ENCODE assay signal across 18 mouse cellular contexts in the genomic region with DNA sequence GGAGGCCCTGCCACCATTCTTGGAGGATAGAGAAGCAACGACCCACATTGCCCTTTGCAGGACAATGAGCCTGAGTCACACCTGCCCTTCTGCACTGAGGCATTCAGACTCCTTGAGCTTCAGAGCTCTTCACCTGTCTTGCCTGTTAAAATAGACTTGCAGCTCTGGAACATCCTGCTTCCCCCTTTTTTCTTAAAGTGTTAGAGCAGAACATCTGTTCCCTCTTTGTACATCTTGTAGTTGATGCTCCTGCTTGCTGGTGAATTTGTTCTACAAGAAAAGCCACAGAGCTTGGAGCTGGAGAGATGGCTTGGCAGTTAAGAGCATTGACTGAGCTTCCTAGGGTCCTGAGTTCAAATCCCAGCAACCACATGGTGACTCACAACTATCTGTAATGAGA. TPM values are rescaled to one million over a fixed set of nuclear protein-coding genes. Genes with fewer than 3 reads are reported as not detected.
DNase-seq lines count a peak whose midpoint lies in the region; ATAC-seq and TF ChIP-seq lines count a peak whose summit lies in the region.
"Had no signal": no experiment of that assay in that cellular context is flagged by ENCODE, and none has a peak within 500 bp of the region (broad histone marks: within the 10 kb centered on the region; RNA-seq: fewer than 3 reads in every experiment).

No protein-coding gene starts in this region.

- H3K9ac ChIP-seq in liver, embryonic 11.5 days (ENCODE audit: low read depth, low read length) = no peak overlapping the region
- no peak overlapping the region for H3K9ac ChIP-seq in liver, postnatal 0 days (replicated peaks)
- H3K9ac ChIP-seq: embryonic facial prominence, embryonic 12.5 days; forebrain, embryonic 12.5 days; forebrain, postnatal 0 days; heart, embryonic 12.5 days; hindbrain, embryonic 15.5 days had no signal

- H3K27me3 ChIP-seq in liver, embryonic 11.5 days (replicated peaks; ENCODE audit: control insufficient read depth, insufficient read depth, low read length) = no peaks in the 10 kb centered on the region
- no peaks in the 10 kb centered on the region for H3K27me3 ChIP-seq in liver, postnatal 0 days (ENCODE audit: insufficient read depth, low read length)
- H3K27me3 ChIP-seq: embryonic facial prominence, embryonic 12.5 days; forebrain, embryonic 12.5 days; heart, embryonic 12.5 days; hindbrain, embryonic 15.5 days had no signal

- H3K27ac ChIP-seq in liver, embryonic 11.5 days (ENCODE audit: low read depth, low read length) = 0 out of 2 replicates have a peak overlapping the region, but pooled peaks have one; percentile 13
- H3K27ac ChIP-seq in liver, postnatal 0 days (ENCODE audit: low read depth) = no peak overlapping the region
- H3K27ac ChIP-seq: embryonic facial prominence, embryonic 12.5 days; forebrain, embryonic 12.5 days; heart, adult 2 months; hindbrain, embryonic 15.5 days had no signal

- H3K36me3 ChIP-seq in liver, embryonic 11.5 days (ENCODE audit: control insufficient read depth, insufficient read depth, low read length) = peaks cover 16% of the 10 kb centered on the region
- peaks cover 12% of the 10 kb centered on the region for H3K36me3 ChIP-seq in liver, postnatal 0 days (replicated peaks; ENCODE audit: insufficient read depth, low read length)

- no peak for DNase-seq in frontal cortex, postnatal 10 days (ENCODE audit: low spot score in 2 of 2)
- DNase-seq in liver, embryonic 11.5 days (ENCODE audit: low spot score) = no peak
- DNase-seq in liver, postnatal 0 days = no peak
- DNase-seq in brain, adult 2 months (ENCODE audit: low read depth, low spot score) = peak; percentile 61
- peak; percentile 49 for DNase-seq in telencephalon, adult 2 months (ENCODE audit: low read depth, low spot score)
- DNase-seq in right cerebral cortex, postnatal 14 days = no peak
- DNase-seq: adrenal gland, postnatal 10 days; cerebellum, adult 11-12 months; cerebellum, adult 9-10 months; cerebellum, postnatal 25 days; forebrain, postnatal 0 days; gastrocnemius, postnatal 10 days; heart, adult 2 months had no signal

- 74% methylated on average over 1 of the region's 1 CpGs for WGBS in liver, embryonic 11.5 days
- 81% methylated on average over 1 of the region's 1 CpGs for WGBS in liver, postnatal 0 days (ENCODE audit: insufficient replicate concordance)

- TF ChIP-seq CTCF in liver, postnatal 0 days (IDR thresholded peaks at IDR 0.05; ENCODE audit: low read depth) = no peak

- H3K4me1 ChIP-seq in liver, embryonic 11.5 days (replicated peaks; ENCODE audit: control insufficient read depth, insufficient read depth, low read length) = peaks cover 6% of the 10 kb centered on the region
- H3K4me1 ChIP-seq in liver, postnatal 0 days (ENCODE audit: insufficient read depth) = no peaks in the 10 kb centered on the region
- H3K4me1 ChIP-seq: embryonic facial prominence, embryonic 12.5 days; forebrain, embryonic 12.5 days; hindbrain, embryonic 15.5 days had no signal

- TF ChIP-seq EP300 in liver, postnatal 0 days (IDR thresholded peaks at IDR 0.05; ENCODE audit: low read depth) = no peak

- no peaks in the 10 kb centered on the region for H3K9me3 ChIP-seq in liver, embryonic 11.5 days (ENCODE audit: control insufficient read depth, low read length)
- H3K9me3 ChIP-seq in liver, postnatal 0 days (ENCODE audit: low read length) = no peaks in the 10 kb centered on the region
- H3K9me3 ChIP-seq: hindbrain, embryonic 15.5 days had no signal

- peak; percentile 31 for ATAC-seq in frontal cortex, adult (ENCODE audit: low TSS enrichment)
- ATAC-seq in liver, embryonic 11.5 days (replicated peaks; ENCODE audit: low FRiP score) = no peak
- ATAC-seq in liver, postnatal 0 days = no peak
- ATAC-seq: forebrain, postnatal 0 days had no signal

- no peak overlapping the region for H3K4me3 ChIP-seq in liver, embryonic 11.5 days (ENCODE audit: low read depth, low read length)
- H3K4me3 ChIP-seq in liver, postnatal 0 days (ENCODE audit: low read depth, low read length) = no peak overlapping the region
- H3K4me3 ChIP-seq: embryonic facial prominence, embryonic 12.5 days; forebrain, embryonic 12.5 days; heart, adult 2 months; heart, embryonic 12.5 days; hindbrain, embryonic 15.5 days had no signal

- no peak overlapping the region for H3K4me2 ChIP-seq in liver, embryonic 11.5 days
- no peak overlapping the region for H3K4me2 ChIP-seq in liver, postnatal 0 days (ENCODE audit: low read depth, low read length)
- H3K4me2 ChIP-seq: embryonic facial prominence, embryonic 12.5 days; forebrain, embryonic 12.5 days; heart, embryonic 12.5 days; hindbrain, embryonic 15.5 days had no signal

RNA-seq across cellular contexts. Expression of gene Klrg2, which starts 14.6 kb away (rescaled TPM):
- 0.05 and 0.12 TPM in 2 replicates for polyA plus RNA-seq in liver, embryonic 11.5 days (2014; fragmentation: Nextera tagmentation; extraction: Ambion mirVana)
- polyA plus RNA-seq in liver, postnatal 0 days (2015; fragmentation: Nextera tagmentation; extraction: Ambion mirVana) = not detected in 2 replicates
- polyA plus RNA-seq: forebrain, embryonic 12.5 days had no signal

RNA-seq across cellular contexts. Expression of gene Clec2l, which starts 40.5 kb away (rescaled TPM):
- polyA plus RNA-seq in liver, embryonic 11.5 days (2014; fragmentation: Nextera tagmentation; extraction: Ambion mirVana) = 0.29 and 0.43 TPM in 2 replicates
- polyA plus RNA-seq in liver, postnatal 0 days (2015; fragmentation: Nextera tagmentation; extraction: Ambion mirVana) = not detected in 2 replicates

Comparison
In these comparisons a context has a peak if more than half of its experiments do, and no peak if none do; other contexts are left out.
1. DNase-seq: peak in brain, adult 2 months (single experiment) and telencephalon, adult 2 months (single experiment); none in frontal cortex, postnatal 10 days (0 of 2), liver, embryonic 11.5 days (single experiment), liver, postnatal 0 days (single experiment) and right cerebral cortex, postnatal 14 days (single experiment).